Mouse (Mus musculus): ENCODE measurements at regions not wholly inside any gene's neighbourhood (a gene's known extent, or its start where the extent isn't known, plus 50 kb on each side); places are given as distances from the start of the nearest gene placed in this dataset.

DNA sequence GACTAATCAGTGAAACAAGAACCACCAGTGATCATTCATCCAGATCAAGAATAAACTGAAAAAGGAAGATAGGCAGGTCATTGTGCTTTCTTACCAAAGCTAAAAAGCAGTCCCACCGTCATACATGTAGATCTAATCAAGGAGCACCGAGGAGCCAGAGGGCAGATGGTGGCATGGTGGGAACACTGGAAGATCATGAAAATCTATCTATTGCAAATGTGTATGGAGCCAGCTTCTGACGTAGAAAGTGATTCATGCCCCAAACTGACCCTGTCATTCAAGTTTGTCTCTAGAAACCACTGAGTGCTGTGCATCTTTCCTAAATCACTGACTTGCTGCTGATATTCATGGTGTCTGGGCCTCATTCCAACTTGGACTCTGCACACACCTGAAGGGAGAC, 299.0 kb upstream of the Irx4 start:
- TF ChIP-seq CTCF (conservative IDR thresholded peaks at IDR 0.05 in 1 of 2, IDR thresholded peaks at IDR 0.05 in 1 of 2; ENCODE audit: low read depth in 2 of 2, low read length in 2 of 2), result no peak
- no peak for TF ChIP-seq TCF12 (IDR thresholded peaks at IDR 0.05; ENCODE audit: low read depth, low read length)
- TF ChIP-seq GABPA (IDR thresholded peaks at IDR 0.05; ENCODE audit: insufficient replicate concordance, low read depth, low read length), result no peak
- no peak for TF ChIP-seq MAFK (IDR thresholded peaks at IDR 0.05; ENCODE audit: insufficient replicate concordance, low read length)
- TF ChIP-seq CHD2 (IDR thresholded peaks at IDR 0.05; ENCODE audit: low read length), result no peak
- no peak for TF ChIP-seq EP300 (IDR thresholded peaks at IDR 0.05; ENCODE audit: low read length)
- no peak for TF ChIP-seq TBP (conservative IDR thresholded peaks at IDR 0.05; ENCODE audit: low read depth, low read length)
- no peak for TF ChIP-seq RCOR1 (conservative IDR thresholded peaks at IDR 0.05; ENCODE audit: low read depth, low read length)
- TF ChIP-seq UBTF (IDR thresholded peaks at IDR 0.05; ENCODE audit: low read depth, low read length), result no peak

Measured in CH12.LX (cell line).